22 mouse cellular contexts compared by ENCODE assay signal in the genomic region with DNA sequence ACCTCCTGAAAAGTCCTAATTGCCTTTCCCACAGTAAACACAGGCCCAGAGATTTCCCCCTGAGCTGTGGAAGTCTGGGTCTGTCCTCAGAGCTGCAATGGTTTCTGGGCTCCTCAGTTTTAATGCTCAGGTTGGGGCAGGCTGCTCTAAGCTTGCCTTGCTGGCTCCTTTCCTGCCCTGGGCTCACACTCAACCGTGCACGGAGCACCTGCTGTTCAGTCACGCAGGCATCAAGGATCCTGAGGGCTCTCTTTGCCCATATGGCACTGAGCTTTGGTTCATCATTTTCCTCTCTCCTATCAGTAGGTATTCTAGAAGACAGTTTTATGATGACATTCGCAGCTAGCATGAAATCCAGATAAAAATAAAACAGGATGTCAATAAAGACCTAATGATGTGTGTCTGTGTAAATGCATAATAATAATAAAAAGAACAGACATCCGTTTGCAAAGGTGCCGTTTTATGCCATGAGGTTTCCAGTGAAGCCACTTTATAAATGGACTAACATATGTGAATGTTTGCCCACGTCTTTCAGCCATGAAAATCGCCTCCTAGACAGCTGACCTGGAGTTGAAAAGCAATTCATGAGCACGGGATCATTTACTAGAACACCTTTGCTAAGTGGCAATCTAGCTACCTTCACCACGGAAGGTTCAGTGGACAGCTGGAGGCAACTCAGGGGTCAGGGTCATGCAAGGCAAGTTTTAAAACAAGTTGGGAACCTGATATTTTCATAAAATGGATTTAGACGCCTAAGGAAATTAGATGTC.
DNase-seq lines count a peak whose midpoint lies in the region; TF ChIP-seq lines count a peak whose summit lies in the region.
"Had no signal": no experiment of that assay in that cellular context is flagged by ENCODE, and none has a peak within 500 bp of the region (broad histone marks: within the 10 kb centered on the region; RNA-seq: fewer than 3 reads in every experiment).

No protein-coding gene starts in this region.

- DNase-seq in gastrocnemius, postnatal 10 days: peak; percentile 14
- no peak for DNase-seq in gastrocnemius, postnatal 4 days (ENCODE audit: low spot score in 2 of 2)
- DNase-seq in left cerebral cortex, postnatal 4 days: peak; percentile 64
- no peak for DNase-seq in left cerebral cortex, postnatal 25 days (ENCODE audit: low spot score in 2 of 2)
- peak; percentile 93 to 97 for DNase-seq in cerebellum, adult 2 months
- DNase-seq in cerebellum, postnatal 36 days: peak; percentile 92
- no peak for DNase-seq in heart, postnatal 4 days
- no peak for DNase-seq in heart, adult 11 months
- DNase-seq: adrenal gland, postnatal 14 days; gastrocnemius, postnatal 36 days; kidney, adult 9 months; layer of hippocampus, postnatal 36 days; liver, postnatal 0 days; lung, postnatal 10 days; midbrain, embryonic 14.5 days; retina, postnatal 1 day; right cerebral cortex, postnatal 4 days; thymus, adult 2 months had no signal

- H3K4me1 ChIP-seq in cerebellum, adult 2 months (ENCODE audit: control insufficient read depth, insufficient read depth, low read length): peaks cover 29% of the 10 kb centered on the region; the same call in 1 of the 2 replicates
- H3K4me1 ChIP-seq: heart, embryonic 10.5 days; intestine, embryonic 15.5 days had no signal

- H3K27me3 ChIP-seq in cerebellum, adult 2 months (ENCODE audit: control insufficient read depth, insufficient read depth, low read length): no peaks in the 10 kb centered on the region
- H3K27me3 ChIP-seq: intestine, embryonic 15.5 days had no signal

- intact Hi-C loops in left cerebral cortex, postnatal 4 days (cut with DNase I): no loop called here
- intact Hi-C loops in left cerebral cortex, postnatal 25 days (cut with DNase I): no loop called here

- 9% methylated on average over 11 of the region's 11 CpGs for WGBS in cerebellum, adult 2 months

- H3K27ac ChIP-seq in cerebellum, adult 2 months (ENCODE audit: insufficient read depth, low read length): peak overlapping the region; percentile 76
- H3K27ac ChIP-seq: heart, embryonic 10.5 days; intestine, embryonic 15.5 days; limb, embryonic 10.5 days had no signal

- TF ChIP-seq POLR2A in cerebellum, adult 2 months (IDR thresholded peaks at IDR 0.05; ENCODE audit: borderline replicate concordance, insufficient read depth, low read length): no peak

- H3K4me3 ChIP-seq in cerebellum, adult 2 months (replicated peaks; ENCODE audit: insufficient read depth, low read depth, low read length): no peak overlapping the region
- H3K4me3 ChIP-seq: erythroblast, embryonic 14.5 days; heart, embryonic 10.5 days; intestine, embryonic 15.5 days; limb, embryonic 10.5 days had no signal

- TF ChIP-seq CTCF in cerebellum, adult 2 months (IDR thresholded peaks at IDR 0.05; ENCODE audit: borderline replicate concordance, insufficient read depth, low read depth, low read length): no peak

Comparison
In these comparisons a context has a peak if more than half of its experiments do, and no peak if none do; other contexts are left out.
1. DNase-seq: peak in gastrocnemius, postnatal 10 days (single experiment), left cerebral cortex, postnatal 4 days (single experiment), cerebellum, adult 2 months (2 of 2) and cerebellum, postnatal 36 days (2 of 2); none in gastrocnemius, postnatal 4 days (0 of 2), left cerebral cortex, postnatal 25 days (0 of 2), heart, postnatal 4 days (single experiment) and heart, adult 11 months (single experiment).